Mouse (Mus musculus) gastrocnemius, postnatal 10 days (tissue): ENCODE measurements around the gene Slc11a1. TPM values are rescaled to one million over a fixed set of nuclear protein-coding genes. Genes with fewer than 3 reads are reported as not detected.
"Not testable (repeated sequence)": the region's sequence is repeated elsewhere in the genome, so short reads cannot be mapped to it uniquely, and the experiment has no call there.

Source experiments
- DNase-seq: peaks from one replicate; pipeline ENCODE4 v3.0.0; 2021; ENCODE audit warnings: mixed read lengths
- total RNA-seq, 2 experiments: library from RNA; stranded (reverse); gene quantifications; 2 replicates each; pipeline ENCODE4 v1.2.3; 2021

Slc11a1 gene
- total RNA-seq, 2 experiments from 2014 or later, result 2.5 to 5.2 TPM

DNA sequence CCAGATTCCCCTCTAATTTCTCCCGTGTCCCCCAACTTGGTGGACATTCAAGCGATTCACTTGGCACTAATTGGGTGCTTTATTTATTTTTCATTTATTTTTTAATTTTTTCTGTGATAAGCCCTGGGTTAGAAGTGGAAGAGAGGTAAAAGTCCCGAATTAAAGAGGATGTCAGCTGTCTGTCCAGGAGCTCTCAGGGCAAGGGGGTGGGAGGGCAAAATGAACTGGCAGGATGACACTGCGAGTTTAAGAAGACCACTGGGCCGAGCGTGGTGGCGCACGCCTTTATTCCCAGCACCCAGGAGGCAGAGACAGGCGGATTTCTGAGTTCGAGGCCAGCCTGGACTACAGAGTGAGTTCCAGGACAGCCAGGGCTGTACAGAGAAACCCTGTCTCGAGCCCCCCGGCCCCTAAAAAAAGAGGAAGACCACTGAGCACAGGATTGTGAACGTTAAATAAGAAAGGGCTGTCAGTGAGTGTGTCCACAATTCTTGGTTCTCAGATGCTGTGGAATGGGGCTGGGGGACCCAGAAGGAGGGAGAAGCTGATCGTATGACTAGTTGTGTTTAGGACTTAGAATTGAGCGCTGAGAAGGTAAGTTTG is 12.5 kb downstream of the Slc11a1 start:
- DNase-seq, result no peak

DNA sequence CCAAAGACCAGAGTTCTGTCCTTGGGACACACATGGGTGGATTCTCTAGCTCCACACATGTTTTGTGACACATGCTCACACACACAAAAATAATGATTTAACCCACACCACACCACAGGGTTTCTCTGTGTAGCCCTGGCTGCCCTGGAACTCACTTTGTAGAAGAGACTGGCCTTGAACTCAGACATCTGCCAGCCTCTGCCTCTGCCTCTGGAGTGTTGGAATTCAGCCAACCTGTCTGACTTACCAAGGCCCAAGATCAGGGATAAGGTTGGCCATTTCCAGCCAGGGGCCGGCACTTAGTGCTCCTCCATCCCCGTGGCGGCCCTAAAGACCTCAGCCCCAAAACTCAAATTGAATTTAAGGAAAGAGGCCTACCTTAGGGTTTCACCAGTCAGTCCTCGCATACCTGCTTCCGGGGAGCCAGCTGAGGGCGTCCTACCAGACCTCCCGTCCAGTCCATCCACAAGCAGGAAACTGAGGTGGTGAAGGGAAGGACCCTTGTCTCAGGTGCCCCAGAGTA is 13.5 kb downstream of the Slc11a1 start:
- DNase-seq, result no peak

DNA sequence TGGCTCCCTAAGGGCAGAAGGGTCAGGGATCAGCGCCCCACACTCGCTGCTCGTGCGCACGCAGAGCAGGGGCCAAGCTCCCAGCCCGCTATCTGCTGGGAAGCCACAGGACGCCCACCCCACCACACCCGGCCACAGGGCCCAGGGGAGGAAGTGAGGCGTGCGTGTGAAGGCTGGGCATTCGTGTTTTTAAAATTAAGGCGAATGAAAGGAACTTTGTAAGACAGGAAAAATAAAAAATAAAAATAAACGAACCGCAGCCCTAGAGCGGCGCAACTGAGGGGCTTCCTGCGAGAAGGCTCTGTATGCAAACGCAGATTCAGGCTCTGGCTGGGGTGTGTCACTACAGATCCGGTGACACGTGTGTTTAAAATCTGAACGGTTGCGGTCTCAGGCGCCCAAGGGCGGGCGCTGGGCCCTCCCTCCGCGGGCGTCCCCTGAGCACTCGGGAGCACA is 14.9 kb downstream of the Slc11a1 start:
- no peak for DNase-seq

DNA sequence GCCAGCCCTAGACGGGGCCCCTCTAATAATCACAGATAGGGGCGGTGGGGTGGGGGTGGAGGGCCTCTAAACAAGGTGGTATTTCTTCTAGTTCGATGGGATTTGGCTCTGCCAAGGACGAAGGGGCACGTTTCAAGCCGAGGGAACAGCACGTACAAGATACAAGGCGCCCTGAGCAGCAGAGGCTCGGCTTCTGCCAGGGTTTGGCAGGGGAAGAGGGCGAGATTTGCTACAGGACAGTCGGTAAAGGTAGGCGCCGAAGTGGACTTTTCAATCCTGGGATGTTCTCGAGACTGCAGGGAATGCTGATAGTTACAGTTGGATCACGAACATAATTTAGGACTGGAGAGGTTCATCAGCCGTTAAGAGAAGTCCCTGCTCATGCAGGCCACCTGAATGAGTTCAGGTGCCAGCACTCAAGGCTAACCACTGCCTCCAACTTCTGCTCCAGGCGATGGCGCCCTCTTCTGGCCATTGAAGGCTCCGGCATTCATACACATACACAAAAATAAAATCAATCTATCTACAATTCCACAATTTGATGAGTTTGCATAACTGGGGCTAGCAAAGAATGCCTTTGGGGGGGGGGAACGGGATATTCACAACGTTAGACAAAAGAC is 15.4 kb downstream of the Slc11a1 start:
- DNase-seq, result peak; percentile 70

DNA sequence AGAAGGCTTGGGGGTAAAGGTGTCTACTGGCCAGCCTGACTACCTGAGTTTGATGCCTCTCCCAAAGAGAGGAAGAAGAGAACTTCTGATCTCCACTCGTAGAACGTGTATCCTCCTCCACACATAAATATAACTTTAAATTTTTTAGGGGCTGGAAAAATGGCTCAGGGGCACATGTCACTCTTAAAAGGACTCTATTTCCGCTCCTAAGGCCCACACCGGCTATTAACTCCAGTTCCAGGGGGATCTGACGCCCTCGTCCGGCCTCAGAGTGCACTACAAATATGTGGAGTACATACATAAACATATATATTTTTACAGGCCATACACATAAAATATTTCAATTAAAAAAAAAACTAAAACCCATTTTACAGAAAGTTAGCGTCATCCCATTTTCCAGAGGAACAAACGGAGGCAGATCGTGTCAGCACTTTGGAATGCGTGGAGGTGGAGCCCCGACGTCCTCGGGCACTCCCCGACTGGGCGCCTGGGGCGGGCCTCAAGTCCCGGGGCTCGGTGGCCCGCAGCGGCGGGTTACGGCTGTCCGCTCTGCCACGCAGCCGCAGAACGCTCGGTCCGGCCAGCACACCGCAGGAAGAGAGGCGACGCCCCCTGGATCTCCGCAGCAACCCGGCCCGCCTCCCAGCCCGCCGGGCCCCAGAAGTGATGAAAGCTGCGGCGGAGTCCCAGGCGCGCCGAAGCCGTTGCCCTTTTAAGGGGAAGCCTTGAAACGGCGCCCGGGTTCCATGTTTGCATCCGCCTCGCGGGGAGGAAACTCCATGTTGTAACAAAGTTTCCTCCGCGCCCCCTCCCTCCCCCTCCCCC is 16.1 kb downstream of the Slc11a1 start, which contains the start of gene Ctdsp1:
Gene Ctdsp1 (plus strand): TSS at position 586 of the 825 bp plus-strand sequence.
- peak; percentile 99 for DNase-seq

DNA sequence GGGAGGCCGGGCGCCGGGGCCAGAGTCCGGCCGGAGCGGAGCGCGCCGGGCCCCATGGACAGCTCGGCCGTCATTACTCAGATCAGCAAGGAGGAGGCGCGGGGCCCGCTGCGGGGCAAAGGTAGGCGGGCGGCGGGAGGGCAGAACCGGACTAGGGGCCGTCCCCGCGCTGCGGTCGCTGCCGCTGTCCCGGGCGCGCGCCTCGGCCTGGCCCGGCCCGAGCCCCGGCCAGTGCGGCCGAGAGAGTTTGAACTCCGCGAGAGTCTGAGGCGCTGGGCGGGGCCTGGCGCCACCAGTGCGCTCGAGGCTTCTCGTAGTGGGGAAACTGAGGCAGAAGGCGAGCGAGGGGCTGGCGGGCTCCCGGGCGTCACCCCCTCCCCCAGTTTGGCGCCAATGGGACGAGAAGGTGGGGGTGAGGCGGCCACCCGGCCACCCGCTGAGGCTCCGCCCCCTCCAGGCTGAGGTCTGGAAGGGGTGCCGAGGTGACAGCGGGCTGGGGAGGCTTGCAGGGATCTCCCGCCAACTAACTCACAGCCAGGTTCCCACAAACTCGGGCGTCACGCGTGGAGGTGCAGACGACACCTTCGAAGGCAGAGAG is 16.9 kb downstream of the Slc11a1 start:
- DNase-seq, result peak; percentile 80

DNA sequence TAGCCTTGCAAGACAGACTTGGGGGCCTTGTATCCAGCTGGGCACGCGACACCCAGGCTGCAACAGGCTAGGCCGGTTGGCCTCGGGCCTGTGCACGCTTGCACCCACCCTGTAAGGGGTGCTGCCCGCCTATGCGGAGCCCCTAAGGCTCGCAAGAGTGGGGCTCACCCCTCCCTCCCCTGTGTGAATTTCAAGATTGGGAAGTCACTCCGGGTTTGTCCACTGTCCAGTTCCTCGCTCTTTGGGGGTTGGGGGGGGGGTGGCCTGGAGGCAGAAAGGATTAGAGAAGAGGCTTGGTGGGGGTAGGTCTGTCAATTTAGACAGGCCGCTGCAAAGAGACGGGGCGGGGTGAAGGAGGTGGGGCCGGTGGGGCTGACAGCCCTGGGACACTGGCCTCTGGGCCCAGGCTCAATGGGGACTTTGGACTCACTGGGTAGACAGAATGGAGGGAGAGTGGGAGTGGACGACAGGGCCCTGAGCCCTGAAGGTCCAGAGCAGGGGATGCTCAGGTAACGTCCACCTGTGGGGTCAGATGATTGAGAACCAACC is 17.5 kb downstream of the Slc11a1 start:
- no peak for DNase-seq

DNA sequence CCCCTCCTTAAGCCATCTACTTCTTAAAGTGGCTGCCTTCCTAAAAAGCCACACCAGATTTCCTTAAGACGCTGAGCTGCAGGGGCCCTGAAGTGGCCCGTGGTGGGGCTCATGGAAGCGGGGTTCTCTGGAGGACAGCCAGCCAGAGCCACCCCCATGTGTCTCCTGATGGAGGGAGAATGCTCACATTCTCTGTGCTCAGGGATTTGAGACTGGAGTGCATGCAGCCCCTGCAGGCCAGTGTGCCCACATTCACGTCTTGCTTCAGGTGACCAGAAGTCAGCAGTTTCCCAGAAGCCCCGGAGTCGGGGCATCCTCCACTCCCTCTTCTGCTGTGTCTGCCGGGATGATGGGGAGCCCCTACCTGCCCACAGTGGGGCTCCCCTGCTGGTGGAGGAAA is 18.0 kb downstream of the Slc11a1 start:
- DNase-seq, result no peak

DNA sequence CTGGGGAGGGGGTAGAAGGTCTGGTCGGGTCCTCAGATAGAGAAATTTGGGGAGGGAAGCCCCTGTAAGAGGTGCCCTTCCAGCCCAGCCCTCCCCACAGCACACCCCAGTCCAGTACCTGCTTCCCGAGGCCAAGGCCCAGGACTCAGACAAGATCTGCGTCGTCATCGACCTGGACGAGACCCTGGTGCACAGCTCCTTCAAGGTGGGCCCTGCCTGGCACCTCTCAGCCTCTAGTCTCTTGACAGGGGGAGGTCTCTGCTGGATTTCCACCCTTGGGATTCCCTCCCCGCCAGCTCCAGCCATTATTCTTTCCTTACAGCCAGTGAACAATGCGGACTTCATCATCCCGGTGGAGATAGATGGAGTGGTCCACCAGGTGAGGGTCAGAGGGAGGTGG is 18.7 kb downstream of the Slc11a1 start:
- DNase-seq, result no peak

DNA sequence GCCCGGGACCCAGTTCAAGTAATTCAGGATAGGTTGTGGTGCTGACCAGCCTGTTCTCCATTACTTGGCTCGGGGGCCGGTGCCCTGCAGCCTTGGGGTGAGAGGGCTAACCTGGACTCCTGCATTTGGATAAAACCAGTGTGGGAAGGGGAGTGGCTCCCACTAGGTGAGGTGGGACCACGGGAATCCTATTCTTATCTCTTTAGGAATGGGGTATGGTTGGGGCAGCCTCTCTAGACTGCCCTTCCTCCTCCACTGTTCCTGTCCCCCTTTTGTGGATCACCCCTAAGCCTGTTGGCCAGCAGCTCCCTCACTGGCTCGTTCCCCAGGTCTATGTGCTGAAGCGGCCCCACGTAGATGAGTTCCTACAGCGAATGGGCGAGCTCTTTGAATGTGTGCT is 19.3 kb downstream of the Slc11a1 start:
- no peak for DNase-seq

DNA sequence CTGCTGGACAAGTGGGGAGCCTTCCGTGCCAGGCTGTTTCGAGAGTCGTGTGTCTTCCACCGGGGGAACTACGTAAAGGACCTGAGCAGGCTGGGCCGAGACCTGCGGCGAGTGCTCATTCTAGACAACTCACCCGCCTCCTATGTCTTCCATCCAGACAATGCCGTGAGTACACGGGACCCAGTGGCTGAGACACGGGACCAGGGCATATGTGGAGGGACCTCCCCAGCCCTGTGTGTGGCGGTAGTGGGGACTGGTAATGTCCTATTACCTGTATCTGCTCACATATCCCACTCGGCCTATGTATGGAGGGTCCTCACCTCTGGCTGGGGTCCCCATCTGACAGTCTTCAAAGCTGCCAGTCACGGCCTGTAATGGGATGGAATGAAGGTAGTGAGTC is 19.9 kb downstream of the Slc11a1 start:
- DNase-seq, result no peak

DNA sequence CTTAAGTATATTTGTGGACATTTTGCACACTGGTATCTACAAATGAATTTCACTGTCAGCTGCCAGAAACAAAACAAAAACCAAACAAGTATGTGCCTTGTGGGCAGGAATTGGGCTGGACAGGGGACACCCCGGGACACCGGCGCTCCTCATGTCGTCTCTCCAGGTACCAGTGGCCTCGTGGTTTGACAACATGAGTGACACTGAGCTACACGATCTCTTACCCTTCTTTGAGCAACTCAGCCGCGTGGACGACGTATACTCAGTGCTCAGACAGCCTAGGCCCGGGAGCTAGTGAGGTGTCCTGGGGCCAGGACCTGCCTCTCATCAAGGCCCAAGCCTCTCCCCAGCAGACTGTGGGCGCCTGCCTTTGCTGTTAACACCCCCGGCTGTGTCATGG is 20.3 kb downstream of the Slc11a1 start:
- DNase-seq, result no peak

DNA sequence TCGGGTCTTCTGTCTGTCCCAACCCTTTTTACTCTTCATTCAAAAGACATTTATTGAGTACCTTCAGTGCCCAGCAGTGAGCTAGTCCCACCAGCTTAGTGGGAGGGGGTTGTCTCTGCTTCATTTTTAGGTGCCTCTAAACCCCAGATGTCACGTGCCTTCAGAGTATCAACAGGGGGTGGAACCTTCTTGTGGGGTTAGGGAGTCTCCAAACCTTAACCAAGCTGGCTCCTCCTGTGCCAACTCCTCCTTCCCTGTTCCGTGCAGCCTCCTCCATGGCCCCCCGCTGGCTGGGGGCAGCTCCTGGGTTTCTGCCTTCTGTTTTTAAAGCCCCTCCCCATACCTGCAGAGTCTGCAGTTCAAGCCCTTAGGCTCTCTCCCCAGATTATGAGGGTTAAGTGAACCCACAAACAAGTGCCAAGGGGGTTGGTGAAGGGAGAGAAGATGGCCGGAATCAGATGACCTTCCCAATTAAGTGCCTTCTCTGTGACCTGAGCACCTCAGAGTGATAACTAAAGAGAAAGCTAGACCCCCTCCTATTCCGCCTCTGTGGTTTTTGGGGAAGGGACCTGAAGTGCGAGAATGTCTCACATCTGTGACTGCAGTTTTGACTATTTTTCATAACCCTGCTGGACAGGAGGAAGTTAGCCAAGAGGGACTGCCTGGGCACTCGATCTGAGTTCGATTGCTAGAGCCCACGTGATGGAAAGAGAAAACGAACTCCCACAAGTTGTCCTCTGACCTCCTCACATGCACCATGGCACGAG is 21.6 kb downstream of the Slc11a1 start:
- not testable (repeated sequence) for DNase-seq

DNA sequence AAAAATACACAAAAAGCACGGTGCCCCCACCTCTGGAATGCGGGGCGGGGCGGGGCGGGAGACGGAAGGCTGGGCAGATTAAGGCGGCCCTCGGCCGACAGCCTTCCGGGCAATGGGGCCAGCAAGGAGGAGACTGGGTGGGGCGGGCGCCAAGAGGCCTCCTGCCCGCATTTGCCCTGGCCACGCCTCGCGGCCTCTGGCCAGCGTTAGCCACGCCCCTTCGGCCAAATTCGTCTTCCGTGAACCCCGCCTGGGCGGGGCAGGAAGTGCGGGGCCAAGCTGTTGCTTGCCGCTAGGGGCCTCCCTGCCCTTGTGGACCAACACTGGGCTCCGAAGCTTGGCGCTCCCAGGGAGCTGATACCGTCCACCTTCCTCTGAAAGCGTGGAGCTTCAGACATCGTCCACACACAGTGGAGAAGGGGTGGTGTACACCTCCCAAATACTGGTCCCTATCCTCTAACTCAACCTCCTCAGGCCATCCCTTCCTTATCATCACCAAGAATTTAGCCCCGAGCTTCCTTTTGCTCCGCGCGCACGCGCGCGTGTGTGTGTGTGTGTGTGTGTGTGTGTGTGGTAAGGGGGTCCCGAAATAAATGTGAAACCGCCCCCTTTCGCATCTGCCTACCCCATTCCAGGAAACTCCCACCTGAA is 22.4 kb downstream of the Slc11a1 start:
- DNase-seq, result peak; percentile 100

DNA sequence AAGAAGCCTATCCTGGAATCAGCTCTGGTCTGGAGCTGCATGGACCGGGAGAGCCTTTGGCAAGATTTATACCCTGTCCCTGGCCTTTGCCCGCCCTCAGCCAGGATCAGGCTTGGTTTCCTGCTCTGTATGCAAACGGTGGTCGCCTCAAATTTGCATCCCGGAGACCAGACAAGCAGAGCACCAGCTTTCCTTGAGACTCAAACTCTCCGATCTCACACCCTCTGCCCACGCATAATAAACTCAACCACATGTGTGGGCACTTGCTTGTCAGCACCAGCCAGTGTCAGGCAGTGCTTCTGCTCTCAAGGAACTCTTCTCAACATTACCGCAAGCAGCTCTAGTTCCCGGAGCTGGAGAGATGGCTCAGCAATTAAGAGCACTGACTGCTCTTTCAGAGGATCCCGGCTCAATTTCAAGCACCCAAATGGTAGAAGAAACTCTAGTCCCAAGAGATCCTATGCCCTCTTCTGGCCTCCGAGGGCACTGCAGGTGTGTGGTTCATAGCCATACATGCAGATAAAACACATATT is 23.0 kb downstream of the Slc11a1 start:
- peak; percentile 52 for DNase-seq

DNA sequence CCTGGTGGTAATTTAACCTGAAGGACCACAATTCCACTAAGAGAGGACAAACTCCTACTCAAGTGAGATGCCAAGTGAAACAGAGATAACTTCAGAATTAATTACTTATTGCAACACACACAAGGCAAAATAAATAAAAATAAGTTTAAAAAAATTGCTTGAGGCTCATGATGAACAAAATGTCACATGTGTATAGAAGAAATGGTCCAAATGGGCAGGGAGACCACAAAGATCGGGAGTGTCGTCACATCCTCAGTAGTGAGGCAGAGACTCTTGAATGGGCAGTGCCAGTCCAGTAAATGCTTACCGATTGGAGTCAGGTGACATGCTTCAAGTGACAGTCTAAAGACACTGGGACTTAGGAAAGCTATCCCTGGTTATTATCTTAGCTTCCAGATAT is 25.5 kb downstream of the Slc11a1 start:
- DNase-seq, result no peak

DNA sequence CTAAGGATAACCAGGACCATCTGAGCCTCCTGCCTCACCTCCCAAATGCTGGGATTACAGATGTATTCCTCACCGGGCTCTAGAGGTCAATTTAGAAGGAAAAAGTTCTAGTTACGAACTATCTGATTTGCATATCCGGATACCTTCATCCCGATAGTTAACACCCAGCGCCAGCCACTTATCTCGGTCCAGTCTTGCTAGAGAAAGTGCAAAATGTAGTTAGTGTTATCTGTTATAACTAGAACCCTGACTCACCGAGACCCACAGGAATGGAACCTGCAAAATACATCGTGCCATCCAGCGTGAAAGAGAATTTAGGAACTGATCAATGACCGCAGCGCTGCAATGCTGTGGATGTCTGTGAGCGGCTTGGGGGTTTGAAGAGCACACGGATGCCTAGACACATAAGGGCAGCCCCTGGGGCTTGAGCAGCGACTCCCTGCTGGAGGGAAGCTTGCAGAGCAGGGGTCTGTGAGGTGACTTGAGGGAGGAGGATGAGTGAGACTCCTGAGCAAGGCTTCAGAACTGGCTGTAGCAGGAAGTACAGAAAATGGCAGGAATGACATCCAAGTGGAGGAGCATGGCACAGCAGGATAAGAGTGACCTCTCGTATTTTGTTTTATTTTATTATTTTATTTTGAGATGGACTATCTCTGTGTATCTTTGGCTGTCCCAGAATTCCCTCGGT is 26.2 kb downstream of the Slc11a1 start:
- DNase-seq, result no peak

DNA sequence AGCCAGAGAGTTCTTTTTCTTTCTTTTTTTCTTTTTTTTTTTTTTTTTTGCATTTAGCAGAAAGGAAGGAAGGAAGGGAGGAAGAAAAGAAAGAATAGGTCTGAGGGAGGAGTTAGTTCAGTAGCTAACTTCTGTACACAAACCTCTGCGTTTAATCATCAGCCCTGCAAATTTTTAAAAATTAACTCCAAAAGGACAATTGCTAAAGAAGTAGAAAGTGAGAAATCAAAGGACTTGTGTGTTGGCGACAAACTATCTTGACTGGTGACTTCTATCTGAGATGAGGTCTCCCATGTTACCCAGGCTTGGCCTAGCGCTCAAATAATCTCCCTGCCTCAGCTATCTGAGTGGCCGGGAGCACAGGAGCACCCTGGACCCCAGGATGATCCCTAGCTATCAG is 29.2 kb downstream of the Slc11a1 start:
- DNase-seq, result no peak

DNA sequence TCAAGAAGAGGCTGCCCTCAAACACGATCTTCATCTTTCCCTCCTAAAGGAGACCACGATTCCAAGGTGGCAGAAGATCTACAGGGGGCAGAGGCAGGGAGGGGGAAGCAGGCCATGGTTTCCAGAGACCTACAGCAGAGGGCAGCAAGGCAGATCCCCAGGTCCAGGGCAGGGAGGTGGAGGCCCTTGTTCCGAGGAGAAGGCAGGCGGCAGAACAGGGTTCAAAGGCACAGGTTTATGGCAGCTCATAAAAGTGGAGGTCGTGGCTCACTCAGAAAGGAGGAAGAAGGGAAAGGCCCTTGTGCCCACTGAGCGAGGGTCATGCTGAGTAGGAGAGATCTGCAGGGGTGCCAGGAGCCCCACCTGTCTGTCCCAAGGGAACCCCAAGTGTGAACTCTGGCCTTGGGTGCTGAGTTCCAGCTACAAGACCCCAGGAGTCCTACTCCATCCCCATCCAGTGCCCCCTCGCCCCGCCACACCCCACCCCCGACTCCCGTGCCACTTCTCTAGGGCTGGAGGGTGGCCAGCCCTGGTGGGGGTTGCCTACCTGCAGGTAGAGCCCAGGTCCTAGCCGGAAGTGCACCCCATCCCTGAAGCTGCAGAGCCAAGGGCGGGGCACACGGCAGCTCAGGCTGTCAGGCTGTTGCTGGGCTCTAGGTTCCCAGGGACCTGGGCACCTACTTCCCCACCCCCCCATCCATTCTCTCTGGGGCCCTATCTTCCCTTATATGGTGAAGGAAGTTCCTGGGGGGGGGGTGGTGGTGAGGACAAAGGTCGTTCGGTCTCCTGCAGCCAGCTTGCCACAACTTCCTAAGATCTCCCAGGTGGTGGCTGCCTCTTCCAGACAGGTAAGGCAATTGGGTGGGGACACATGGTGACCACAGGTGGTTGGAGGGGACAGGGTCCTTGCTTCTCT is 33.9 kb downstream of the Slc11a1 start, which contains the start of gene Vil1:
Gene Vil1 (plus strand): TSS at position 788 of the 916 bp plus-strand sequence.
- no peak for DNase-seq
